Mouse (Mus musculus) stomach, embryonic 15.5 days (tissue): ENCODE results near the gene Xcl1. TPM values are rescaled to one million over a fixed set of nuclear protein-coding genes. Genes with fewer than 3 reads are reported as not detected.

Source experiments
- ATAC-seq: fragments of 200-750 bp; cut with Nextera tagmentation; 2 replicates; pipeline ENCODE4 v1.8.0; 2017; ENCODE audit warnings: low read depth, moderate number of reproducible peaks, moderate TSS enrichment; ENCODE audit not compliant: insufficient read depth, low FRiP score
- H3K27ac ChIP-seq: fragments of 300-500 bp; sonication (generic); 2 replicates; pipeline ENCODE4 v1.5.1; 2015; ENCODE audit warnings: mild to moderate bottlenecking, inconsistent platforms
- H3K27me3 ChIP-seq: fragments of 300-500 bp; sonication (generic); replicated peaks from 2 replicates; pipeline ENCODE4 v1.6.1; 2015; ENCODE audit warnings: inconsistent platforms
- H3K36me3 ChIP-seq: fragments of 300-500 bp; sonication (generic); 2 replicates; pipeline ENCODE4 v1.6.1; 2015; ENCODE audit warnings: inconsistent platforms
- H3K4me1 ChIP-seq: fragments of 300-500 bp; sonication (generic); 2 replicates; pipeline ENCODE4 v1.6.1; 2015; ENCODE audit warnings: inconsistent platforms
- H3K4me2 ChIP-seq: fragments of 300-500 bp; sonication (generic); 2 replicates; pipeline ENCODE4 v1.6.1; 2015; ENCODE audit warnings: mild to moderate bottlenecking, inconsistent platforms
- H3K4me3 ChIP-seq: fragments of 300-500 bp; sonication (generic); replicated peaks from 2 replicates; pipeline ENCODE4 v1.5.1; 2015; ENCODE audit warnings: inconsistent platforms
- H3K9ac ChIP-seq: fragments of 300-500 bp; sonication (generic); 2 replicates; pipeline ENCODE4 v1.6.1; 2015; ENCODE audit warnings: inconsistent platforms
- H3K9me3 ChIP-seq: fragments of 300-500 bp; sonication (generic); 2 replicates; pipeline ENCODE4 v1.6.1; 2016; ENCODE audit warnings: inconsistent platforms
- WGBS: fragments of 180-500 bp; shearing (Covaris S2); methylation state at CpG from one replicate; pipeline ENCODE4 v1.1.7; 2015; 5-methylcytosine and 5-hydroxymethylcytosine counted together
- polyA plus RNA-seq: library from polyadenylated mRNA; unstranded; fragments of >200 nt; fragmentation: Nextera tagmentation; extraction: Ambion mirVana; gene quantifications from 2 replicates; pipeline ENCODE4 v1.2.1, GENCODE M21; 2015

The Xcl1 gene
- polyA plus RNA-seq, 1 experiment from 2014 or later, result not detected

GRCm38 (mm10) chr1:164899506-164899905, 35.8 kb downstream of the Xcl1 start:
- H3K27ac ChIP-seq, result no peak overlapping the region

GRCm38 (mm10) chr1:164898846-164899351, 36.4 kb downstream of the Xcl1 start:
- peak; percentile 88 for ATAC-seq
- WGBS, result under 1% methylated on average over 22 of the region's 22 CpGs
- H3K36me3 ChIP-seq, result no peaks in the 10 kb centered on the region

More at GRCm38 (mm10) chr1:164899506-164899905, 35.8 kb downstream of the Xcl1 start:
- peak overlapping the region; percentile 53; the same call in 1 of the 2 replicates for H3K4me3 ChIP-seq
- no peaks in the 10 kb centered on the region for H3K9me3 ChIP-seq
- no peaks in the 10 kb centered on the region for H3K27me3 ChIP-seq
- peak overlapping the region; percentile 92 for H3K4me2 ChIP-seq
- ATAC-seq, result no peak
- no peak overlapping the region for H3K9ac ChIP-seq
- 31% methylated on average over 7 of the region's 7 CpGs for WGBS
- H3K4me1 ChIP-seq, result peaks cover 10% of the 10 kb centered on the region; the same call in 1 of the 2 replicates
- no peaks in the 10 kb centered on the region for H3K36me3 ChIP-seq

DNA sequence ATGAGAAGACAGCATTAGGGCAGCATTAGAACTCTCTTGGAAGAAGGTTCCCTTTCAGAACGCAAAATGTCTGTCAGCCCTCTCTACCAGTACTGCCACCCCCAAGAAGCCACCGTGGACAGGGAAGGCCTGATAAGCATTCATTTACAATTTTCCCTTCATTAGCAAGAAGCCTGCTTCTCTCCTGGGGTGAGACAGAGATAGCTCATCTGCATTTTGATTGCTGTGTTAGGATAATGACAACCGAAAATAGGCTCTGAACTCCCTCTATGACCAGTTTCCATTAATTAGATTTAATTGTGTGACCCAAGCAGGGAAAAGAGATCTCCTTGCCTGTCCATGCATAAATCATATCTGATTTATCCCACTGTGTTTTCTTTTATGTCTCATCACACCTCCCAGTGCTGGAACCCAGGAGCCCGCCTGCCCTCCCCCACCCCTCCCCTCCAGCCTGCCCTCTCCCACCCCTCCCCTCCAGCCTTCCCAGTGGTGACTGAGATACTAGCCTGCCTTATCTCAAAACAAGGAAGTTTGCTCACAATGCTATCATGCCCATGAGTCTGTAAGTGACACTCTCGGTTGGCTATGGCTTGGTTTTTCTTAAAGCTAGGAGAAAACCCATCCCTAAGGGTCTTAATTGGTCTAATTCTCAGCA, 38.0 kb downstream of the Xcl1 start:
- Histone ChIP-seq H3K36me3 (no peaks in the 10 kb centered on the region), H3K4me2 (no peak overlapping the region), H3K4me1 (peaks cover 10% of the 10 kb centered on the region; the same call in 1 of the 2 replicates), H3K9ac (no peak overlapping the region), H3K9me3 (no peaks in the 10 kb centered on the region), H3K27me3 (no peaks in the 10 kb centered on the region), H3K4me3 (no peak overlapping the region), H3K27ac (no peak overlapping the region)
- ATAC-seq, result no peak
- WGBS, result 51% methylated on average over 5 of the region's 5 CpGs

More at GRCm38 (mm10) chr1:164898846-164899351, 36.4 kb downstream of the Xcl1 start:
- no peaks in the 10 kb centered on the region for H3K27me3 ChIP-seq
- H3K4me1 ChIP-seq, result peaks cover 10% of the 10 kb centered on the region; the same call in 1 of the 2 replicates
- H3K4me3 ChIP-seq, result peak overlapping the region; percentile 53
- no peak overlapping the region for H3K9ac ChIP-seq
- H3K4me2 ChIP-seq, result peak overlapping the region; percentile 92
- peak overlapping the region; percentile 64 for H3K27ac ChIP-seq
- H3K9me3 ChIP-seq, result no peaks in the 10 kb centered on the region

DNA sequence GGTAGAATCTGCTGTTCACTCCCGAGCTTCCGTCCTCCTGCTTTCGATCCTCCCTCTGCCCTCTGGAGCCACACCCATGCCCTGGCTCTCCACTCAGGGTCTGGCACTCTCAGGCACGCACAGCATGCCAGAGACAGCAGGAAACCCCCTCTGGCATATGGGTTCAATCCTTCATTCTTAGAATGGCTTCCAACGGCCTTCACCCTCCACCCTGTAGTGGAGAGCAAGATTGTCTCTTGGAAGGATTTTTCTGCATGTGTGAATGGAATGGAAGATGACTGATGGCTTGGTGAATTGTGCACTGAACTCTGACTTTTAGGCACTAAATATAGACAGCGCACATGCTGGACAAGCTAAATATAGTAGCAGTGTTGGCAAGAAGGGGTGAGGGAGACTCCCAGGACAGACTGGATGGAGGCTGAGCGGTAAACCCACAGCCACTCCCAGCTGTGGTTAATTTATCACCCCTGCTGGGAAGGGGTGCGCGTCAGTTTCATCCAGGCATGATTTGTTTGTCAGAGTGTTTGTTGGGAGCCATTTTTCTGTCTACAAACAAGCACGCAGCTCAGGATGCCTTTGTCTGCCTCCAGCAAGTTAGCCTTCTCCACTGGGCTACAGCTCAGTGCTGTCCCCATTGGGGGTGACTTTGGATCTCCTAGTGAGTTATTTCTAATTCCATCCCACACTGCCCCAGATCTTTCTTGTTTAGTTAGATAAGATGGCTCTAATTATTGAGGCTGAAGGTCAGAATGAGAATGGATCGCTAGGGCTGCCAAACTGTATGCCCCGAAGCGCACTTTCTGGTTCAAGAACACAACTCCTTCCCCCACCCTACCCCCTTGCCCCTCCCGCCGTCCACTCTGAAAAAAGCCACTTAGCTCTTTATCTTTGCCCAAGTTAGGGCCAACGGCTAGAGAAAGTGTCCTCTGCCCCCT, 38.8 kb downstream of the Xcl1 start:
- Histone ChIP-seq H3K4me1 (peaks cover 10% of the 10 kb centered on the region; the same call in 1 of the 2 replicates), H3K36me3 (no peaks in the 10 kb centered on the region), H3K9me3 (no peaks in the 10 kb centered on the region), H3K4me3 (no peak overlapping the region), H3K27ac (no peak overlapping the region), H3K4me2 (no peak overlapping the region), H3K27me3 (no peaks in the 10 kb centered on the region), H3K9ac (no peak overlapping the region)
- WGBS, result 47% methylated on average over 16 of the region's 16 CpGs
- ATAC-seq, result no peak

DNA sequence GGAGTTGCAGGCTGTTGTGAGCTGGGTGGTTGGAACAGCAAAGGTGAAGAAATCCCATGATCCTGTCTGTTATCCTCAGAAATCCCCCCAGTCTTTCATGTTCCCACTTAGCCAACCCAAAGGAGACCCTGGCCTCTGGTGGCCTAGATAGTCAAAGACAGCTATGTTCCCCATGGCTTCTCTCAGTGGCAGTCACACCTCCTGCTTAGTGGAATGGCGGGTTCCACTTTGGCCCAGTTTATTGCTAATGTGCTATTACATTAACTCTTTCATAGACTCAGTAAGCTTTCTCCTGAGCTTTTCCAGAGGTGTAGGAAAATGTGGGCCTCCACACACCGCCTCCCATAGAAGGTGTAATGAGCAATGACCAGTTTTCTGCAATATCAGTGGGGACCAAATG, 39.5 kb downstream of the Xcl1 start:
- Histone ChIP-seq H3K4me2 (no peak overlapping the region), H3K4me1 (peaks cover 10% of the 10 kb centered on the region; the same call in 1 of the 2 replicates), H3K9me3 (no peaks in the 10 kb centered on the region), H3K4me3 (no peak overlapping the region), H3K27me3 (no peaks in the 10 kb centered on the region), H3K9ac (no peak overlapping the region), H3K27ac (no peak overlapping the region), H3K36me3 (no peaks in the 10 kb centered on the region)
- ATAC-seq, result no peak
- WGBS, result 64% methylated on average over 2 of the region's 2 CpGs

GRCm38 (mm10) chr1:164890366-164890765, 45.0 kb downstream of the Xcl1 start:
- no peak overlapping the region for H3K4me2 ChIP-seq
- H3K27me3 ChIP-seq, result no peaks in the 10 kb centered on the region
- H3K27ac ChIP-seq, result no peak overlapping the region
- H3K9me3 ChIP-seq, result no peaks in the 10 kb centered on the region
- WGBS, result 69% methylated on average over 4 of the region's 4 CpGs
- ATAC-seq, result no peak
- H3K36me3 ChIP-seq, result no peaks in the 10 kb centered on the region
- H3K4me3 ChIP-seq, result no peak overlapping the region
- no peak overlapping the region for H3K9ac ChIP-seq
- H3K4me1 ChIP-seq, result no peaks in the 10 kb centered on the region

DNA sequence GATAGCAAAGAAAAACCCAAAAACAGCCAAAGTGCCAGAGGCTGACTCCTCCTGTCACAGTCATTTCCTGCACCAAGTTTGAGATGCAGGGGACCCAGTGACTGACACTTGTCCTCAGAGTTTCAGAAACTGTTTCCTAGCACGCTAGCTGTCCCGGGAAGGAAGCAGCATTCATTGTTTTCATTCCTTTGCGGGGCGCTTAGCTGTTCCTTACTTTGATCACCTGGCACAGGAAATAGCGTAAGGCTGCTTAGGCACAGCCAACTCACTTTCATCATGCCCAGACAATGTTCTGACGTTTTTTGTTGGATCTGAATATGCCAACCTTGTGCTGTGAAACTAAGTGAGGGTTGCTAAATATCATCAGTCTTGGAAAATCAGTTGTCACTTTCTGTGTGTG, 46.8 kb downstream of the Xcl1 start:
- 59% methylated on average over 6 of the region's 6 CpGs for WGBS
- H3K9ac ChIP-seq, result no peak overlapping the region
- no peak for ATAC-seq
- H3K36me3 ChIP-seq, result no peaks in the 10 kb centered on the region
- H3K4me2 ChIP-seq, result no peak overlapping the region
- H3K4me3 ChIP-seq, result no peak overlapping the region
- no peak overlapping the region for H3K27ac ChIP-seq
- H3K4me1 ChIP-seq, result no peaks in the 10 kb centered on the region
- no peaks in the 10 kb centered on the region for H3K9me3 ChIP-seq
- no peaks in the 10 kb centered on the region for H3K27me3 ChIP-seq

DNA sequence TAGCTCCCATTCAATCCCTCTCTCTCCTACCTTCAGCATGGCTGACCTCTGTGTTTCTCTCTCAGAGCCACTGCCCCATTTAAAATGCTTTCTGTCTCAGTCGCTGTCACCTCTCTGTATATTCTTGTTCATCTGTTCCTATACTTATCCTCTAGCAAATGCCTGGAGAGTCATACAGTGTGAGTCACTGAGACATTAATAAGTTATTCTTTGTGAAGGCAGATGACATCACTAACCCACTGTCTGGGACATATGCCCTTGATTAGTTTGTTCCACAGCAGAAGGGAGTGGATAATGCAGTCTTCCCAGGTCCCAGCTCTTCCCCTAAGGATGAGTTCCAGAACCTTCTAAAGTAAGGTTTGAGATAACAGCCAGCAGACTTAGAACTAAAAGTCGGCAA, 47.6 kb downstream of the Xcl1 start:
- Histone ChIP-seq H3K27ac (no peak overlapping the region), H3K9me3 (no peaks in the 10 kb centered on the region), H3K9ac (no peak overlapping the region), H3K4me1 (no peaks in the 10 kb centered on the region), H3K36me3 (no peaks in the 10 kb centered on the region), H3K4me3 (no peak overlapping the region), H3K27me3 (no peaks in the 10 kb centered on the region), H3K4me2 (no peak overlapping the region)
- WGBS, result 76% methylated on average over 2 of the region's 2 CpGs
- ATAC-seq, result no peak

DNA sequence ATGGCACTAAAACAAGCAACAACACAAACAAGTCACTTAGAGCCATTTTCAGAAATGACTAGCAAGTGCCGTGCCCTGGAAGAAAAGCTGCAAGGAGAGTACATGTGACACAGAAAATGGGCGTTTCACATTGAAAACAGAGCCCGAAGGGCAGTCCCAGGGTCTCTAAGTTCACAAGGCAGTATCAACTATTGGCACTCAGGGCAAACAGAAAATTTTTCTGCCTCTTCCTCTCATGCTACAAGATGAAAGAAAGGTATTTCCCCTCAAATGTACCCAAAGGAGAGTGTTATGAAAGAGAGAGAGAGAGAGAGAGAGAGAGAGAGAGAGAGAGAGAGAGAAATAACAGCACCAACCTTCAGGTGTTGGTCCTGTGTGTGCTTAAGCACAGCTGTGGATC, 53.4 kb downstream of the Xcl1 start:
- Histone ChIP-seq H3K36me3 (no peaks in the 10 kb centered on the region), H3K9ac (no peak overlapping the region), H3K27ac (no peak overlapping the region), H3K4me2 (no peak overlapping the region), H3K4me3 (no peak overlapping the region), H3K9me3 (no peaks in the 10 kb centered on the region), H3K4me1 (no peaks in the 10 kb centered on the region), H3K27me3 (no peaks in the 10 kb centered on the region)
- ATAC-seq, result no peak
- WGBS, result 81% methylated on average over 3 of the region's 3 CpGs

Other genes starting within 250 kb of the Xcl1 start
- gene Dpt, start 138.9 kb downstream of the Xcl1 start, polyA plus RNA-seq, result 36.5 and 48.9 TPM in 2 replicates
- gene Tbx19, start 225.2 kb upstream of the Xcl1 start, polyA plus RNA-seq, result not detected in 2 replicates